Comparison of ENCODE assay signal across 8 mouse cellular contexts in the genomic region with DNA sequence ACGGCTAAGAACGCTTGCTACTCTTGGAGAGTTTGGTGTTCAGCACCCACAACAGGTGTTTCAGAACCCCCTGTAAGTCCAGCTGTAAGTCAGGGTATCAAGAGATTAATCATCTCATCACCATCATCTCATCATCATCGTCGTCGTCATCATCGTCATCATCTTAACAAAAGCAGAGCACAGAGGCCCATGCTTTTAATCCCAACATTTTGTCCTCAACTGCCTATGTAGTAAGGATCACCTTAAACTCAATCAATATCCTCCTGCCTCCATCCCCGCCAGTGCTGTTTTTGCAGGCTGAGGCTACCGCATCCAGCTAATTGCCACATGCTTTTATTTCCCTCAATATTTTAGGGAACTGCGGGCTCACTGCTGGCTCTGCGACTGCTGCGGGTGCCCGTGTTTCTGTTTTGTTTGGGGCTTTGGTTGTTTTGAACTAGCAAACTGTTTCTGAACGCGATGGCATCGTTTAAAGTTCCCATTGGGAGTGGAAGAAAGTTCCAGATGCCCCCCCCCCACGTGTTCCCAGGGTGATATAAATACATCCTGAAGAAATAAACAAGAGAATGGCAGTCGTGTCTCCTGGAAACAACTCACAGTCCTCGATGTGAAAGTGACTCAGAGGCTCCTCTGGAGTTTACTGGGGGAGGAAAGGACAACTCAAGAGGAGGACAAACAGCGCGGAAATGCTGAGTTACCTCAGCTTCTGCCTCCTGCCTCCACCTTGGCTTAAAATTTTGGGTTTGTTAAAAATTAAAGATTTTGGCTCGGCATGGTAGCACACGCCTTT. TPM values are rescaled to one million over a fixed set of nuclear protein-coding genes. Genes with fewer than 3 reads are reported as not detected.
A peak's percentile ranks its signal among the peaks of the same experiment; 100 is the strongest.
DNase-seq lines count a peak whose midpoint lies in the region; ATAC-seq and TF ChIP-seq lines count a peak whose summit lies in the region.

No protein-coding gene starts in this region.

- peak; percentile 35; the same call in 1 of the 2 replicates for ATAC-seq in frontal cortex, adult (ENCODE audit: low TSS enrichment)
- no peak for ATAC-seq in G1E (ENCODE audit: extremely low read depth, insufficient number of reproducible peaks, low FRiP score, poor library complexity, severe bottlenecking)
- ATAC-seq in heart, embryonic 13.5 days (ENCODE audit: extremely low read depth, insufficient number of reproducible peaks, low FRiP score, low TSS enrichment), result no peak
- ATAC-seq in liver, embryonic 14.5 days (ENCODE audit: insufficient read depth), result no peak
- ATAC-seq in stomach, embryonic 14.5 days (ENCODE audit: insufficient number of reproducible peaks, insufficient read depth, low FRiP score, low read depth), result no peak

- 35% methylated on average over 22 of the region's 22 CpGs for WGBS in heart, embryonic 13.5 days
- 32% methylated on average over 22 of the region's 22 CpGs for WGBS in liver, embryonic 14.5 days (ENCODE audit: insufficient replicate concordance)
- 31% methylated on average over 22 of the region's 22 CpGs for WGBS in stomach, embryonic 14.5 days

- peaks cover 19% of the 10 kb centered on the region for H3K36me3 ChIP-seq in G1E (replicated peaks)
- peaks cover 23% of the 10 kb centered on the region for H3K36me3 ChIP-seq in heart, embryonic 13.5 days
- H3K36me3 ChIP-seq in liver, embryonic 14.5 days (replicated peaks; ENCODE audit: control insufficient read depth, insufficient read depth, low read depth), result no peaks in the 10 kb centered on the region
- 0 out of 2 replicates have a peak, but pooled peaks cover 4% of the 10 kb centered on the region for H3K36me3 ChIP-seq in stomach, embryonic 14.5 days (ENCODE audit: control insufficient read depth, insufficient read depth, low read length)

- no peak overlapping the region for H3K27ac ChIP-seq in heart, embryonic 13.5 days (replicated peaks)
- H3K27ac ChIP-seq in liver, embryonic 14.5 days, result peak overlapping the region; percentile 86; the same call in 1 of the 2 replicates
- H3K27ac ChIP-seq in stomach, embryonic 14.5 days (ENCODE audit: low read length), result no peak overlapping the region

- peak overlapping the region; percentile 82 for H3K4me2 ChIP-seq in heart, embryonic 13.5 days
- H3K4me2 ChIP-seq in liver, embryonic 14.5 days (ENCODE audit: low read depth), result peak overlapping the region; percentile 90
- peak overlapping the region; percentile 68 for H3K4me2 ChIP-seq in stomach, embryonic 14.5 days (replicated peaks; ENCODE audit: low read depth, low read length)

- no peaks in the 10 kb centered on the region for H3K9me3 ChIP-seq in G1E (replicated peaks)
- H3K9me3 ChIP-seq in heart, embryonic 13.5 days, result no peaks in the 10 kb centered on the region
- H3K9me3 ChIP-seq in liver, embryonic 14.5 days (ENCODE audit: control insufficient read depth, low read length), result no peaks in the 10 kb centered on the region
- no peaks in the 10 kb centered on the region for H3K9me3 ChIP-seq in stomach, embryonic 14.5 days (ENCODE audit: control insufficient read depth, low read depth, low read length)

- no peak for TF ChIP-seq CTCF in G1E (IDR thresholded peaks at IDR 0.05; ENCODE audit: low read depth, low read length)
- no peak for TF ChIP-seq CTCF in liver, embryonic 14.5 days (IDR thresholded peaks at IDR 0.05; ENCODE audit: low read depth)

- no peak for DNase-seq in frontal cortex, postnatal 14 days (ENCODE audit: low spot score in 2 of 2)
- no peak for DNase-seq in G1E (ENCODE audit: low spot score)
- no peak for DNase-seq in liver, embryonic 14.5 days (ENCODE audit: low read depth in 3 of 3, low spot score in 3 of 3)
- no peak for DNase-seq in adrenal gland, postnatal 10 days
- no peak for DNase-seq in thymus, postnatal 36 days

- H3K4me1 ChIP-seq in G1E (ENCODE audit: insufficient read depth, low read depth, low read length), result peaks cover 43% of the 10 kb centered on the region
- H3K4me1 ChIP-seq in heart, embryonic 13.5 days, result peaks cover 39% of the 10 kb centered on the region
- peaks cover 8 to 9% of the 10 kb centered on the region in 2 experiments for H3K4me1 ChIP-seq in liver, embryonic 14.5 days (replicated peaks; ENCODE audit: control insufficient read depth in 2 of 2, insufficient read depth in 2 of 2, low read length in 1 of 2)
- peaks cover 8% of the 10 kb centered on the region; the same call in 1 of the 2 replicates for H3K4me1 ChIP-seq in stomach, embryonic 14.5 days (ENCODE audit: control insufficient read depth, insufficient read depth, low read length)

- H3K27me3 ChIP-seq in G1E (ENCODE audit: insufficient read depth, low read length), result 0 out of 2 replicates have a peak, but pooled peaks cover 3% of the 10 kb centered on the region
- H3K27me3 ChIP-seq in heart, embryonic 13.5 days (replicated peaks), result no peaks in the 10 kb centered on the region
- H3K27me3 ChIP-seq in liver, embryonic 14.5 days (ENCODE audit: control insufficient read depth, insufficient read depth, low read length), result no peaks in the 10 kb centered on the region; the same call in 1 of the 2 replicates
- H3K27me3 ChIP-seq in stomach, embryonic 14.5 days (ENCODE audit: control insufficient read depth, insufficient read depth, low read length), result no peaks in the 10 kb centered on the region

- no peak for TF ChIP-seq EP300 in liver, embryonic 14.5 days (IDR thresholded peaks at IDR 0.05; ENCODE audit: low read depth)

- H3K9ac ChIP-seq in heart, embryonic 13.5 days, result peak overlapping the region; percentile 71
- peak overlapping the region; percentile 77 for H3K9ac ChIP-seq in liver, embryonic 14.5 days (replicated peaks)
- H3K9ac ChIP-seq in stomach, embryonic 14.5 days (replicated peaks; ENCODE audit: low read depth, low read length), result no peak overlapping the region

- H3K4me3 ChIP-seq in G1E (ENCODE audit: low read depth, low read length), result peak overlapping the region; percentile 78; the same call in 1 of the 2 replicates
- peak overlapping the region; percentile 79 for H3K4me3 ChIP-seq in heart, embryonic 13.5 days
- H3K4me3 ChIP-seq in liver, embryonic 14.5 days (ENCODE audit: insufficient read depth in 1 of 2, low read depth in 2 of 2, low read length in 2 of 2), result peak overlapping the region in 1 of 2 experiments; percentile 74; a peak in 2 of 4 replicates
- peak overlapping the region; percentile 76 for H3K4me3 ChIP-seq in stomach, embryonic 14.5 days (ENCODE audit: low read depth, low read length)

RNA-seq across cellular contexts. Expression of gene Trafd1, which starts 0.9 kb away (rescaled TPM):
- total RNA-seq in G1E (2014; fragmentation: Nextera tagmentation), result 13.2 and 16.0 TPM in 2 replicates
- total RNA-seq in G1E (2017), result 18.8 and 20.3 TPM in 2 replicates
- polyA plus RNA-seq in G1E (2012), result 15.2 and 17.5 TPM in 2 replicates
- 69.5 and 76.5 TPM in 2 replicates for polyA plus RNA-seq in heart, embryonic 13.5 days (2015; fragmentation: Nextera tagmentation; extraction: Ambion mirVana)
- polyA plus RNA-seq in liver, embryonic 14.5 days (2012; rRNA removed), result 17.8 and 18.4 TPM in 2 replicates
- polyA plus RNA-seq in liver, embryonic 14.5 days (2014; fragmentation: Nextera tagmentation; extraction: Ambion mirVana), result 16.6 and 17.1 TPM in 2 replicates
- polyA plus RNA-seq in stomach, embryonic 14.5 days (2014; fragmentation: Nextera tagmentation; extraction: Ambion mirVana), result 78.2 and 81.9 TPM in 2 replicates
- 10 to 100 TPM; 52.3 TPM for total RNA-seq in adrenal gland, postnatal 10 days (2021)

RNA-seq across cellular contexts. Expression of gene Naa25, which starts 11.4 kb away (rescaled TPM):
- 43.3 and 57.6 TPM in 2 replicates for total RNA-seq in G1E (2014; fragmentation: Nextera tagmentation)
- 44.1 and 45.9 TPM in 2 replicates for total RNA-seq in G1E (2017)
- 5.8 and 7.2 TPM in 2 replicates for polyA plus RNA-seq in G1E (2012)
- 30.4 and 34.7 TPM in 2 replicates for polyA plus RNA-seq in heart, embryonic 13.5 days (2015; fragmentation: Nextera tagmentation; extraction: Ambion mirVana)
- 6.2 and 8.8 TPM in 2 replicates for polyA plus RNA-seq in liver, embryonic 14.5 days (2012; rRNA removed)
- polyA plus RNA-seq in liver, embryonic 14.5 days (2014; fragmentation: Nextera tagmentation; extraction: Ambion mirVana), result 18.5 and 23.6 TPM in 2 replicates
- 41.0 and 42.1 TPM in 2 replicates for polyA plus RNA-seq in stomach, embryonic 14.5 days (2014; fragmentation: Nextera tagmentation; extraction: Ambion mirVana)
- 10 to 100 TPM; 31.0 to 32.1 TPM for total RNA-seq in adrenal gland, postnatal 10 days (2021)
